In the genomic region with DNA sequence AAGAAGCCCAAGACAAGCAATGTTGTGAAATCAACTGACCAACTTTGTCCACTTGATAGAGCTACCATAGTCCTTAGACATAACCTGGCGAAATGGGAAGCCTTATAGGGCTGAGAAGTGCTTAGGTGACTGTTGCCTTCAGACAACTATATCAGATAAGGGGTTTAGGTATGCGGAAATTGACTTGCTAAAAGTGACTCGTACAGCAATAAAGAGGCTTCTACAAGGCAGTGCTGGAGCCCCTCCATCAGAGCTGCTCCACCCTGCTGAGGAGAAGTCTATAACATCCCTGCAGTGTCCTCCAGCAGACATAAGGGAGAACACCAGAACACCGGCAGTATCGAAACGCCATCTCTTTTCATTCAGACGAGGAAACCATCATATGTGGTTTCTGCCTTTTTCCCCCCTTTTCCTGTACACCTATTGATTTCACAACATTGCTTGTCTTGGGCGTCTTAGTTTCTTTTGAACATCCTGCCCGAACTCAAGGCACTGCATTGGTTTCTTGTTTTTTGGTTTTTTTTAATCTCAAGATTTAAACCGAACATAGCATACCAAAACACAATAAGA, we compare ENCODE assay signal across 27 mouse cellular contexts. TPM values are rescaled to one million over a fixed set of nuclear protein-coding genes. Genes with fewer than 3 reads are reported as not detected.
DNase-seq lines count a peak whose midpoint lies in the region; ATAC-seq and TF ChIP-seq lines count a peak whose summit lies in the region.
"Had no signal": no experiment of that assay in that cellular context is flagged by ENCODE, and none has a peak within 500 bp of the region (broad histone marks: within the 10 kb centered on the region; RNA-seq: fewer than 3 reads in every experiment).

No protein-coding gene starts in this region.

- H3K4me2 ChIP-seq in liver, postnatal 0 days (ENCODE audit: low read depth, low read length), result 0 out of 2 replicates have a peak overlapping the region, but pooled peaks have one; percentile 47
- H3K4me2 ChIP-seq in intestine, embryonic 15.5 days (replicated peaks), result no peak overlapping the region
- H3K4me2 ChIP-seq: embryonic facial prominence, embryonic 13.5 days; forebrain, embryonic 12.5 days; limb, embryonic 13.5 days; liver, embryonic 13.5 days; lung, embryonic 14.5 days; neural tube, embryonic 13.5 days had no signal

- no peak for DNase-seq in liver, postnatal 0 days
- DNase-seq in liver, result no peak
- peak; percentile 69 for DNase-seq in CD4-positive, CD25-positive, alpha-beta regulatory T cell, adult 2 months (ENCODE audit: low read depth, low spot score)
- DNase-seq in T-cell, adult 2 months (ENCODE audit: low spot score), result peak; percentile 53
- no peak for DNase-seq in retina, postnatal 1 day
- no peak for DNase-seq in embryo, embryonic 10 days (ENCODE audit: low spot score)
- no peak for DNase-seq in kidney, postnatal 14 days
- DNase-seq: adrenal gland, postnatal 36 days; cerebellum, adult 11-12 months; cerebellum, postnatal 14 days; embryo, embryonic 11 days; liver, embryonic 13.5 days; lung, embryonic 14.5 days; midbrain, embryonic 14.5 days; right cerebral cortex, postnatal 4 days; thymus, postnatal 14 days had no signal

- no peak overlapping the region for H3K4me3 ChIP-seq in liver, postnatal 0 days (ENCODE audit: low read depth, low read length)
- no peak overlapping the region for H3K4me3 ChIP-seq in intestine, embryonic 15.5 days (replicated peaks)
- H3K4me3 ChIP-seq: embryonic facial prominence, embryonic 13.5 days; erythroblast, embryonic 14.5 days; forebrain, embryonic 12.5 days; heart, embryonic 10.5 days; limb, embryonic 13.5 days; liver, embryonic 13.5 days; neural tube, embryonic 13.5 days had no signal

- H3K4me1 ChIP-seq in liver, postnatal 0 days (ENCODE audit: insufficient read depth), result peaks cover 4% of the 10 kb centered on the region; the same call in 1 of the 2 replicates
- no peaks in the 10 kb centered on the region for H3K4me1 ChIP-seq in intestine, embryonic 15.5 days (replicated peaks)
- H3K4me1 ChIP-seq: embryonic facial prominence, embryonic 13.5 days; forebrain, embryonic 12.5 days; heart, embryonic 10.5 days; limb, embryonic 13.5 days; liver, embryonic 13.5 days; megakaryocyte, embryonic 14.5 days; neural tube, embryonic 13.5 days had no signal

- no peak overlapping the region for H3K9ac ChIP-seq in liver, postnatal 0 days (replicated peaks)
- no peak overlapping the region for H3K9ac ChIP-seq in intestine, embryonic 15.5 days
- H3K9ac ChIP-seq: embryonic facial prominence, embryonic 13.5 days; forebrain, embryonic 12.5 days; limb, embryonic 13.5 days; liver, embryonic 13.5 days; lung, embryonic 14.5 days; neural tube, embryonic 13.5 days had no signal

- no peak overlapping the region for H3K27ac ChIP-seq in liver, postnatal 0 days (ENCODE audit: low read depth)
- H3K27ac ChIP-seq in intestine, embryonic 15.5 days, result no peak overlapping the region
- H3K27ac ChIP-seq: embryonic facial prominence, embryonic 13.5 days; forebrain, embryonic 12.5 days; heart, embryonic 10.5 days; hindbrain, postnatal 0 days; limb, embryonic 13.5 days; liver, embryonic 13.5 days; neural tube, embryonic 13.5 days; stomach, postnatal 0 days had no signal

- TF ChIP-seq EP300 in liver, postnatal 0 days (IDR thresholded peaks at IDR 0.05; ENCODE audit: low read depth), result no peak

- H3K36me3 ChIP-seq in liver, postnatal 0 days (replicated peaks; ENCODE audit: insufficient read depth, low read length), result no peaks in the 10 kb centered on the region
- no peaks in the 10 kb centered on the region for H3K36me3 ChIP-seq in intestine, embryonic 15.5 days
- H3K36me3 ChIP-seq: embryonic facial prominence, embryonic 13.5 days; forebrain, embryonic 12.5 days; heart, embryonic 10.5 days; limb, embryonic 13.5 days; liver, embryonic 13.5 days; neural tube, embryonic 13.5 days had no signal

- no peaks in the 10 kb centered on the region for H3K9me3 ChIP-seq in liver, postnatal 0 days (ENCODE audit: low read length)
- no peaks in the 10 kb centered on the region for H3K9me3 ChIP-seq in intestine, embryonic 15.5 days
- H3K9me3 ChIP-seq: embryonic facial prominence, embryonic 13.5 days; forebrain, embryonic 12.5 days; heart, embryonic 10.5 days; limb, embryonic 13.5 days; liver, embryonic 13.5 days; megakaryocyte, embryonic 14.5 days; neural tube, embryonic 13.5 days had no signal

- no peak for TF ChIP-seq CTCF in liver, postnatal 0 days (IDR thresholded peaks at IDR 0.05; ENCODE audit: low read depth)

- no peaks in the 10 kb centered on the region for H3K27me3 ChIP-seq in liver, postnatal 0 days (ENCODE audit: insufficient read depth, low read length)
- no peaks in the 10 kb centered on the region for H3K27me3 ChIP-seq in intestine, embryonic 15.5 days (replicated peaks)
- H3K27me3 ChIP-seq: embryonic facial prominence, embryonic 13.5 days; forebrain, embryonic 12.5 days; limb, embryonic 13.5 days; liver, embryonic 13.5 days; megakaryocyte, embryonic 14.5 days; neural tube, embryonic 13.5 days had no signal

- 36% methylated on average over 10 of the region's 10 CpGs for WGBS in liver, postnatal 0 days (ENCODE audit: insufficient replicate concordance)
- 72% methylated on average over 10 of the region's 10 CpGs for WGBS in intestine, embryonic 15.5 days

- ATAC-seq in liver, postnatal 0 days, result no peak
- ATAC-seq in intestine, embryonic 15.5 days, result peak; percentile 78
- ATAC-seq: hindbrain, postnatal 0 days had no signal

RNA-seq across cellular contexts. Expression of gene Cd86, which starts 0.7 kb away (rescaled TPM):
- 7.7 and 9.3 TPM in 2 replicates for polyA plus RNA-seq in liver, postnatal 0 days (2015; fragmentation: Nextera tagmentation; extraction: Ambion mirVana)
- polyA plus RNA-seq in intestine, embryonic 15.5 days (2015; fragmentation: Nextera tagmentation; extraction: Ambion mirVana), result 2.4 TPM in 2 replicates
- polyA plus RNA-seq: erythroblast, embryonic 14.5 days had no signal

RNA-seq across cellular contexts. Expression of gene Ildr1, which starts 27.2 kb away (rescaled TPM):
- polyA plus RNA-seq in liver, postnatal 0 days (2015; fragmentation: Nextera tagmentation; extraction: Ambion mirVana), result 0.19 and 0.30 TPM in 2 replicates
- 6.6 and 7.3 TPM in 2 replicates for polyA plus RNA-seq in intestine, embryonic 15.5 days (2015; fragmentation: Nextera tagmentation; extraction: Ambion mirVana)
- polyA plus RNA-seq: erythroblast, embryonic 14.5 days; heart, postnatal 0 days; neural tube, embryonic 13.5 days had no signal

Comparison
In these comparisons a context has a peak if more than half of its experiments do, and no peak if none do; other contexts are left out.
1. DNase-seq: peak in CD4-positive, CD25-positive, alpha-beta regulatory T cell, adult 2 months (single experiment) and T-cell, adult 2 months (single experiment); none in liver, postnatal 0 days (single experiment), liver (single experiment), retina, postnatal 1 day (single experiment), embryo, embryonic 10 days (single experiment) and kidney, postnatal 14 days (single experiment).